Mouse (Mus musculus): ENCODE measurements at regions not wholly inside any gene's neighbourhood (a gene's known extent, or its start where the extent isn't known, plus 50 kb on each side); places are given as distances from the start of the nearest gene placed in this dataset.

GRCm38 (mm10) chr2:75360936-75361335 is 298.1 kb upstream of the Hnrnpa3 start:
- H3K27me3 ChIP-seq (ENCODE audit: control insufficient read depth in 1 of 2, insufficient read depth in 2 of 2, low read length in 2 of 2) = peaks cover 4 to 12% of the 10 kb centered on the region in 2 experiments
- no peaks in the 10 kb centered on the region for H3K36me3 ChIP-seq (ENCODE audit: control insufficient read depth in 1 of 2, insufficient read depth in 2 of 2, low read length in 2 of 2)
- no peaks in the 10 kb centered on the region for H3K4me1 ChIP-seq (ENCODE audit: control insufficient read depth in 1 of 2, insufficient read depth in 2 of 2, low read length in 2 of 2)
- H3K4me3 ChIP-seq (ENCODE audit: control insufficient read depth in 1 of 2, insufficient read depth in 1 of 2, low read depth in 2 of 2, low read length in 2 of 2) = no peak overlapping the region
- no peaks in the 10 kb centered on the region for H3K79me2 ChIP-seq (ENCODE audit: control insufficient read depth, insufficient read depth, low read length, poor library complexity)
- no peak for TF ChIP-seq POLR2A (IDR thresholded peaks at IDR 0.05; ENCODE audit: control insufficient read depth in 1 of 2, insufficient read depth in 1 of 2, low read depth in 1 of 2, low read length in 2 of 2, poor library complexity in 1 of 2)
- no peak for TF ChIP-seq MYC (IDR thresholded peaks at IDR 0.05; ENCODE audit: low read depth, low read length)
- no peak for TF ChIP-seq POLR2AphosphoS5 (IDR thresholded peaks at IDR 0.05; ENCODE audit: borderline replicate concordance, low read depth, low read length)
- TF ChIP-seq UBTF (IDR thresholded peaks at IDR 0.05; ENCODE audit: borderline replicate concordance, insufficient read depth, low read depth, low read length) = no peak
- TF ChIP-seq CHD1 (IDR thresholded peaks at IDR 0.05; ENCODE audit: low read depth, low read length) = no peak
- TF ChIP-seq USF1 (IDR thresholded peaks at IDR 0.05; ENCODE audit: low read depth, low read length) = no peak
- no peak for DNase-seq (ENCODE audit: low read depth, low spot score)
- H3K9ac ChIP-seq (ENCODE audit: control insufficient read depth, low read depth, low read length, poor library complexity, severe bottlenecking) = no peak overlapping the region
- no peaks in the 10 kb centered on the region for H3K9me3 ChIP-seq (replicated peaks; ENCODE audit: insufficient read depth, low read length)
- no peak overlapping the region for H3K27ac ChIP-seq (ENCODE audit: control insufficient read depth, low read depth, low read length)

GRCm38 (mm10) chr2:75376666-75377065 is 282.4 kb upstream of the Hnrnpa3 start:
- Histone ChIP-seq H3K79me2 (ENCODE audit: control insufficient read depth, insufficient read depth, low read length, poor library complexity) (no peaks in the 10 kb centered on the region), H3K4me1 (ENCODE audit: control insufficient read depth in 1 of 2, insufficient read depth in 2 of 2, low read length in 2 of 2) (no peaks in the 10 kb centered on the region), H3K27me3 (ENCODE audit: control insufficient read depth in 1 of 2, insufficient read depth in 2 of 2, low read length in 2 of 2) (peaks cover 3 to 5% of the 10 kb centered on the region in 2 experiments; a peak in 3 of 4 replicates), H3K9ac (ENCODE audit: control insufficient read depth, low read depth, low read length, poor library complexity, severe bottlenecking) (no peak overlapping the region), H3K36me3 (ENCODE audit: control insufficient read depth in 1 of 2, insufficient read depth in 2 of 2, low read length in 2 of 2) (no peaks in the 10 kb centered on the region), H3K4me3 (ENCODE audit: control insufficient read depth in 1 of 2, insufficient read depth in 1 of 2, low read depth in 2 of 2, low read length in 2 of 2) (no peak overlapping the region), H3K27ac (ENCODE audit: control insufficient read depth, low read depth, low read length) (no peak overlapping the region), H3K9me3 (replicated peaks; ENCODE audit: insufficient read depth, low read length) (no peaks in the 10 kb centered on the region)
- DNase-seq (ENCODE audit: low read depth, low spot score) = no peak
- TF ChIP-seq RAD21 (IDR thresholded peaks at IDR 0.05; ENCODE audit: low read depth, low read length) (no peak), POLR2AphosphoS2 (IDR thresholded peaks at IDR 0.05; ENCODE audit: low read length) (no peak)

DNA sequence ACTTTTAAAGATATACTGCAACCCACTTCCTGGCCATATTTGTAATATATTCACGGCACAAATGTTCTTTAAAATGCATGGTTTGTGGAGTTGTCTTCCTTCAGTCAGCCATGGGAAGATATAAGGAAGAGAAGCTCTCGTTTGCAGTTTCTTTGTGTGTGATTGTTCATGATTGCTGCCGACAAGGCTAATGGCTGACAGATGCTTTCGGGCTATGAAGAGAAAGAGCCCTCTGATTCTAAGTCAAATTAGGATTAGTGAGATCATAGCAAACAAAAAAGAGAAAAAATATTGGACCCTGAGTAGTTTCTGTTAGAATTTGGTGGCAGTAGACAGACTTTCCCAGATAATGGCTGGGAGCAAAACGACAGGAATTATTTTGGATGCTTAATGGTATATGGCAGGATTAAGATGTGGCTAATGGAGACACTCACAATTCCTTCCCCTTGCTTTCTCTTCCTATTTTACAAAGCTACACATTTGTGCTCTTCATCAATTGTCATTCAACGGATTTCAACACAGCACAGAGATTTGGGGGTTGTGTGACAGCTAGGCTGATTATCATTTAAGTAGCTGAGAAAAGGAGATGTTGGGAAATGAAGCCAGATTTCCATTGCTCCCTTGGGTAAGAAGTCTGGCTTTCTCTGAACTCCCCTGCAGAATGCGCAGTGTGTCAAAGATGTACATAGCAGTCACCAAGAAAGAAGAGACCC is 273.4 kb upstream of the Hnrnpa3 start:
- no peak for TF ChIP-seq KAT2A (conservative IDR thresholded peaks at IDR 0.05; ENCODE audit: low read depth, low read length)
- TF ChIP-seq CTCF (IDR thresholded peaks at IDR 0.05 in 2 of 3, conservative IDR thresholded peaks at IDR 0.05 in 1 of 3; ENCODE audit: control insufficient read depth in 1 of 3, insufficient read depth in 1 of 3, low read depth in 2 of 3, low read length in 3 of 3, poor library complexity in 1 of 3, severe bottlenecking in 1 of 3) = no peak
- Histone ChIP-seq H3K9ac (ENCODE audit: control insufficient read depth, low read depth, low read length, poor library complexity, severe bottlenecking) (no peak overlapping the region), H3K36me3 (ENCODE audit: control insufficient read depth in 1 of 2, insufficient read depth in 2 of 2, low read length in 2 of 2) (no peaks in the 10 kb centered on the region), H3K27ac (ENCODE audit: control insufficient read depth, low read depth, low read length) (no peak overlapping the region), H3K4me1 (ENCODE audit: control insufficient read depth in 1 of 2, insufficient read depth in 2 of 2, low read length in 2 of 2) (no peaks in the 10 kb centered on the region), H3K9me3 (replicated peaks; ENCODE audit: insufficient read depth, low read length) (no peaks in the 10 kb centered on the region), H3K79me2 (ENCODE audit: control insufficient read depth, insufficient read depth, low read length, poor library complexity) (no peaks in the 10 kb centered on the region), H3K4me3 (ENCODE audit: control insufficient read depth in 1 of 2, insufficient read depth in 1 of 2, low read depth in 2 of 2, low read length in 2 of 2) (no peak overlapping the region), H3K27me3 (ENCODE audit: control insufficient read depth in 1 of 2, insufficient read depth in 2 of 2, low read length in 2 of 2) (peaks cover 0 to 5% of the 10 kb centered on the region in 2 experiments)
- DNase-seq (ENCODE audit: low read depth, low spot score) = no peak

Measured in MEL (cell line).